Comparison of ENCODE assay signal across 23 mouse cellular contexts in genomic region chr2:118209712-118210111, GRCm38 (mm10). TPM values are rescaled to one million over a fixed set of nuclear protein-coding genes. Genes with fewer than 3 reads are reported as not detected.
"Had no signal": no experiment of that assay in that cellular context is flagged by ENCODE, and none has a peak within 500 bp of the region (broad histone marks: within the 10 kb centered on the region; RNA-seq: fewer than 3 reads in every experiment).

No protein-coding gene starts in this region.

- H3K9ac ChIP-seq: limb, embryonic 12.5 days; limb, embryonic 15.5 days; liver, embryonic 14.5 days; liver, postnatal 0 days; midbrain, embryonic 13.5 days had no signal

- H3K27ac ChIP-seq: kidney, postnatal 0 days; layer of hippocampus, adult 2 months; left cerebral cortex, adult 2 months; limb, embryonic 12.5 days; limb, embryonic 15.5 days; liver, embryonic 14.5 days; macrophage; midbrain, embryonic 13.5 days; stomach, postnatal 0 days had no signal

- ATAC-seq: intestine, postnatal 0 days; liver, postnatal 0 days; midbrain, embryonic 13.5 days had no signal

- DNase-seq: kidney, adult 2 months; kidney, postnatal 25 days; layer of hippocampus, adult 9-11 months; layer of hippocampus, postnatal 36 days; liver, postnatal 0 days; right cerebral cortex, adult 18-20 months; right cerebral cortex, postnatal 14 days; right cerebral cortex, postnatal 4 days; thymus, adult 2 months; thymus, postnatal 14 days; thymus, postnatal 4 days had no signal

- H3K4me3 ChIP-seq: layer of hippocampus, adult 2 months; left cerebral cortex, adult 2 months; limb, embryonic 12.5 days; limb, embryonic 15.5 days; midbrain, embryonic 13.5 days had no signal

- H3K36me3 ChIP-seq: limb, embryonic 12.5 days; limb, embryonic 15.5 days; midbrain, embryonic 13.5 days had no signal

- H3K9me3 ChIP-seq: limb, embryonic 12.5 days; limb, embryonic 15.5 days; midbrain, embryonic 13.5 days had no signal

- H3K4me2 ChIP-seq: limb, embryonic 12.5 days; limb, embryonic 15.5 days; liver, embryonic 11.5 days; midbrain, embryonic 13.5 days had no signal

RNA-seq across cellular contexts. Expression of gene Fsip1, which starts 47.1 kb away (rescaled TPM):
- polyA plus RNA-seq: large intestine, adult 2 months; thymus, adult 2 months had no signal
